Mouse (Mus musculus): ENCODE data around the gene Jarid2. TPM values are rescaled to one million over a fixed set of nuclear protein-coding genes. Genes with fewer than 3 reads are reported as not detected.

Gene Jarid2
- polyA plus RNA-seq, 1 experiment from 2014 or later, result 12.2 TPM

DNA sequence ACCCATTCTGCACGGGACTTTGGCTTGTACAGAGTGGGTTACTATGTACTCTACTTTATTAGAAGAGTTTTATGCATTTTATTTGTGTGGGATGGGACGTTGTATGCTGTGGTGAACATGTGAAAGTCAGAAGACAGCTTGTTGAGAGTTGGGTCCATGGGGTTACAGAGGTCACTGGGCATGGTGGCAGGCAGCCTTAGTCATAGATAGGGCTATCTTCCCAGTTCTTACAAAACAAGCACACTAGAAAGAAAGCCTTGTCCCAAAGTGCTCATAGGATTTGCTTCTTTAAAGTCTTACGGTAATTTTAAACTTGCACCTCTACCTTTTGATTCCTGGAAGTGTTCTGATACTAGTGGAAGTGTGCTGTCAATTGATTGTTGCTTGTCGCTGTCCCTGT lies 103.6 kb downstream of the Jarid2 start:
- H3K4me2 ChIP-seq (ENCODE audit: low read depth, low read length), result no peak overlapping the region
- H3K36me3 ChIP-seq (ENCODE audit: control insufficient read depth, insufficient read depth), result no peaks in the 10 kb centered on the region
- H3K27me3 ChIP-seq (ENCODE audit: control insufficient read depth, insufficient read depth, low read depth, low read length), result no peaks in the 10 kb centered on the region
- H3K9ac ChIP-seq (ENCODE audit: low read depth, low read length), result no peak overlapping the region
- WGBS (ENCODE audit: insufficient replicate concordance), result 79% methylated on average over 4 of the region's 4 CpGs
- no peak for ATAC-seq (ENCODE audit: low read depth)
- H3K9me3 ChIP-seq (replicated peaks; ENCODE audit: control insufficient read depth, low read length), result no peaks in the 10 kb centered on the region
- H3K4me3 ChIP-seq (ENCODE audit: low read depth, low read length), result no peak overlapping the region
- H3K27ac ChIP-seq (ENCODE audit: low read length), result no peak overlapping the region
- no peaks in the 10 kb centered on the region for H3K4me1 ChIP-seq (ENCODE audit: control insufficient read depth, low read depth, low read length)

DNA sequence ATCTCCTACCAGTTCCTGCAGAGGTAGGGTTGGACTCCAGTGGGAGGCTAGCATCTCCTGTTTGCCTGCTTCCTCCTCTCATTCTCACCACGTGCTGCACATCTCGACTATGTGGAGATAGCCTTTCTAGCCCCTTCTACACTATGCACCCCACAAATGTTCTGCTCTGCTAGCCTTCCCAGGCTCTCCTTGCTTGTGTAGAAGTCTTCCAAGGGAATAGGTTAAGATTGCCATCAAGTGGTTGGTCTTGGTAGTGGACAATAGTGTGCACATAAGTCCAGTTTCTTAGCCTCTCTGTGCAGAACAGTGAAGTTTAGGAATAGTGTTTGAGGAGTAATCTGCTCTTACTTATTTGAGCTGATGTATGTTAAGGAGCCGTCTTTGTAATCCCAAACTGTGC lies 104.1 kb downstream of the Jarid2 start:
- no peak overlapping the region for H3K9ac ChIP-seq (ENCODE audit: low read depth, low read length)
- H3K4me3 ChIP-seq (ENCODE audit: low read depth, low read length), result no peak overlapping the region
- no peak for ATAC-seq (ENCODE audit: low read depth)
- H3K4me2 ChIP-seq (ENCODE audit: low read depth, low read length), result no peak overlapping the region
- H3K27ac ChIP-seq (ENCODE audit: low read length), result no peak overlapping the region
- H3K27me3 ChIP-seq (ENCODE audit: control insufficient read depth, insufficient read depth, low read depth, low read length), result no peaks in the 10 kb centered on the region
- WGBS (ENCODE audit: insufficient replicate concordance), result 45% methylated on average over 3 of the region's 3 CpGs
- no peaks in the 10 kb centered on the region for H3K9me3 ChIP-seq (replicated peaks; ENCODE audit: control insufficient read depth, low read length)
- no peaks in the 10 kb centered on the region for H3K4me1 ChIP-seq (ENCODE audit: control insufficient read depth, low read depth, low read length)
- no peaks in the 10 kb centered on the region for H3K36me3 ChIP-seq (ENCODE audit: control insufficient read depth, insufficient read depth)

DNA sequence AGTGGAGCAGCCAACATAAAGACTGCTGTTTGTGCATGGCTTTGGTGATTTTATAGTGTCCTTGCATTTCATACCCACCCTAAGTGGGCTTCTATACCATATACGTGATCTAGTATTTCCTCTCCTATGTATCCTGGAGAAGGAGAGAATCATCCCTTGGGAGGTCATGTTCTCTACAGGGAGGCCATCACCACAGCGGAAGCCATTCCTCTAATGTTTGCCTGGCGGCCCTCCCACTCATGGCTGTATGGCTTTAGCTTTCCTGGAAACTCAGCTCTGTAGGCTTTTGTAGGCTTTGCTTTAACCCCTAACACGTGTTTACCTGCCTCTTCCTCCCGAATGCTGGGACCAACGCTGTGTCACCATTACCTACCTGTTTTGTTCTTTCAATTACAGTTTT lies 108.2 kb downstream of the Jarid2 start:
- Histone ChIP-seq H3K4me2 (ENCODE audit: low read depth, low read length) (no peak overlapping the region), H3K4me1 (ENCODE audit: control insufficient read depth, low read depth, low read length) (peaks cover 13% of the 10 kb centered on the region), H3K9ac (ENCODE audit: low read depth, low read length) (no peak overlapping the region), H3K9me3 (replicated peaks; ENCODE audit: control insufficient read depth, low read length) (no peaks in the 10 kb centered on the region), H3K4me3 (ENCODE audit: low read depth, low read length) (no peak overlapping the region), H3K27ac (ENCODE audit: low read length) (no peak overlapping the region), H3K27me3 (ENCODE audit: control insufficient read depth, insufficient read depth, low read depth, low read length) (no peaks in the 10 kb centered on the region), H3K36me3 (ENCODE audit: control insufficient read depth, insufficient read depth) (no peaks in the 10 kb centered on the region)
- 70% methylated on average over 6 of the region's 6 CpGs for WGBS (ENCODE audit: insufficient replicate concordance)
- ATAC-seq (ENCODE audit: low read depth), result no peak

DNA sequence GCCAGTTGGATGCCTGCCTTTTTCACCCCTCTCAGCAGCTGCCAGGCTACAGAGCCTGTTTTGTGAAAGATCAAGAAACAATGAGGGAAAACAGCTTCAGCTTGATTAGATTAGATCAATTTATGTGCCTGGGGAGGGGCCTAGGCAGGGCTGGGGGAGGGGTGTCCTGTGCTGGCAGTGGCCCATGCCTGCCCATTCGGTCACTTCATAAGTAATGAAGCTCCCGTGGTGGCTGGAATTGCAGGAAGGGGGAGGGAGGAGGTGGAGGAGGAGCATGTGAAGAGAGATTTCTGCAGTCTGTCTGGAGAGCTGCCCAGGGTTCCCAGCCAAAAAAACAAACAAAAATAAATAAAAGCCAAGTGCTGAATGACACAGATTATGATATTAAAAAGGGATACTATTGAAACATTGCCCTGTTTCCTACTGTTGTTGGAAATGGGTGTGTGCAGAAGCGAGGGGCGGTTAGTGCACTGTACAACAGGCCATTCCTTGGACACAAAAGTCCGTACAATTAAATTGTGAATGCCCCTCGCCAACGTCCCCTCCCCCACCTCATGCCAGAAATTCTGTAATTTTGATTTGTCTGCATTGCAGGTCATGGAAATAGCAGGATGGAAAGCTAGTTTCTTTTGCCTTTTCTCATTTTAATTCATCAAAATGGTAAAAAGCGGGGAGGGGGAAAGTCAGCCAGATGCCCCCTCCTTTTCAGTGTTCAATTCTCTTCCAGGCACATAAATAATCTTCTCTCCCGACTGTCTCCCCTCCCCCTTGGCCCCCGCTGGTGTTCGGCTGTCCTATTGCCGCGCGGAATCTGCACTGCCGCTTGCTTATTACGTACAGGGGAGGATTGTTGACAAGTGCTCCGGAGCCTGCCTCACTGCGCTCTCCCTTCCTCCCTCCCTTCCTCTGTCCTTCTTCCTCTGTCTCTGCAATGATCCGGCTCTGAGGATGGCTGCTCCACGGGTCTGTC lies 110.9 kb downstream of the Jarid2 start:
- ATAC-seq (ENCODE audit: low read depth), result peak; percentile 76
- no peak overlapping the region for H3K27ac ChIP-seq (ENCODE audit: low read length)

DNA sequence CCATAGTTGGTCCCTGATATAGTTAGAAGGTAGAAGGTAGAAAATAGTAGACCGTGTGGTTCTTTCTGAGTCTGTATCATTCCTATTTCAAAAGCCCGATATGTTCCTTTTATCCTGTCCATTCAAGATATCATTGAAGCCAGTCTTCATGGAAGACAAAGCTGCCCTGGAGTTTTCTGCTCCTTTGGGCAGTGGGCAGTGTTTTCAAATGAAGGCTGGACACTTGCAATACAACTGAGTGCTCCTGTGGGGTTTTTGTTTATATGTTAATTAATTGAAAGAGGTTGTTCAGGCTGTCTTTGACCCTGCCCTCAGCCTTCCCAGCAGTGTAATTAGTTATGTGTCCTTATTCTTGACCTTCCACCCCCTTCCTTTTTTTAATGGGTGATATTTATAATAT lies 122.2 kb downstream of the Jarid2 start:
- H3K36me3 ChIP-seq (ENCODE audit: control insufficient read depth, insufficient read depth), result no peaks in the 10 kb centered on the region
- ATAC-seq (ENCODE audit: low read depth), result no peak
- 88% methylated on average over 2 of the region's 2 CpGs for WGBS (ENCODE audit: insufficient replicate concordance)

More for the DNA sequence above, 110.9 kb downstream of the Jarid2 start:
- Histone ChIP-seq H3K4me3 (ENCODE audit: low read depth, low read length) (peak overlapping the region; percentile 50), H3K9ac (ENCODE audit: low read depth, low read length) (no peak overlapping the region), H3K4me2 (ENCODE audit: low read depth, low read length) (peak overlapping the region; percentile 57), H3K4me1 (ENCODE audit: control insufficient read depth, low read depth, low read length) (peaks cover 13% of the 10 kb centered on the region), H3K36me3 (ENCODE audit: control insufficient read depth, insufficient read depth) (no peaks in the 10 kb centered on the region), H3K27me3 (ENCODE audit: control insufficient read depth, insufficient read depth, low read depth, low read length) (no peaks in the 10 kb centered on the region), H3K9me3 (replicated peaks; ENCODE audit: control insufficient read depth, low read length) (no peaks in the 10 kb centered on the region)
- WGBS (ENCODE audit: insufficient replicate concordance), result 28% methylated on average over 20 of the region's 20 CpGs

DNA sequence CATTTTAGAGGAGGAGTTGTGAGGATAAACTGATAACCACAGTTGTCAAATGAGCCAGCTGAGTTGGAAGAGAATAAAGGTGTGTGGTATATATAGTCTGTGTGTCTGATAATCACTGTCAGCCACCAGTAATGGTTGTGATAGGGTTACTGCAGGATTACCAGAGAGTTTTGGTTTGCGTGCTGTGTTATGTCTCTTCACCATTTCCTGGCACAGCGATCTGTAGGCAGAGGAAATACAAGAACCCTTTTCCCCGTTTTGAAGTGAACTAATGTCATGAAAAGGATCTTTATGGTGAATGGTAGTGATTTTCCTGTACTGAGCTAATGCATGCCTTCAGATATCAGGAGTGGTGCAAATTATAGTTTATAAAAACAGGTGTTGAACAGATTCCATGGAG lies 122.8 kb downstream of the Jarid2 start:
- Histone ChIP-seq H3K4me3 (ENCODE audit: low read depth, low read length) (no peak overlapping the region), H3K9me3 (replicated peaks; ENCODE audit: control insufficient read depth, low read length) (no peaks in the 10 kb centered on the region), H3K4me1 (ENCODE audit: control insufficient read depth, low read depth, low read length) (no peaks in the 10 kb centered on the region; the same call in 1 of the 2 replicates), H3K27ac (ENCODE audit: low read length) (no peak overlapping the region), H3K9ac (ENCODE audit: low read depth, low read length) (no peak overlapping the region), H3K27me3 (ENCODE audit: control insufficient read depth, insufficient read depth, low read depth, low read length) (no peaks in the 10 kb centered on the region), H3K4me2 (ENCODE audit: low read depth, low read length) (no peak overlapping the region), H3K36me3 (ENCODE audit: control insufficient read depth, insufficient read depth) (no peaks in the 10 kb centered on the region)
- ATAC-seq (ENCODE audit: low read depth), result no peak
- WGBS (ENCODE audit: insufficient replicate concordance), result 57% methylated on average over 3 of the region's 3 CpGs

More for the DNA sequence above, 122.2 kb downstream of the Jarid2 start:
- H3K27ac ChIP-seq (ENCODE audit: low read length), result no peak overlapping the region
- no peak overlapping the region for H3K4me3 ChIP-seq (ENCODE audit: low read depth, low read length)
- H3K4me2 ChIP-seq (ENCODE audit: low read depth, low read length), result no peak overlapping the region
- no peaks in the 10 kb centered on the region for H3K9me3 ChIP-seq (replicated peaks; ENCODE audit: control insufficient read depth, low read length)
- H3K27me3 ChIP-seq (ENCODE audit: control insufficient read depth, insufficient read depth, low read depth, low read length), result no peaks in the 10 kb centered on the region
- no peaks in the 10 kb centered on the region; the same call in 1 of the 2 replicates for H3K4me1 ChIP-seq (ENCODE audit: control insufficient read depth, low read depth, low read length)
- no peak overlapping the region for H3K9ac ChIP-seq (ENCODE audit: low read depth, low read length)

- no peaks in the 10 kb centered on the region for H3K27me3 ChIP-seq (ENCODE audit: control insufficient read depth, insufficient read depth, low read depth, low read length)
- no peaks in the 10 kb centered on the region for H3K9me3 ChIP-seq (replicated peaks; ENCODE audit: control insufficient read depth, low read length)
- H3K27ac ChIP-seq (ENCODE audit: low read length), result no peak overlapping the region
- no peak for ATAC-seq (ENCODE audit: low read depth)
- no peak overlapping the region for H3K4me2 ChIP-seq (ENCODE audit: low read depth, low read length)
- H3K36me3 ChIP-seq (ENCODE audit: control insufficient read depth, insufficient read depth), result no peaks in the 10 kb centered on the region
- H3K4me3 ChIP-seq (ENCODE audit: low read depth, low read length), result no peak overlapping the region
- no peaks in the 10 kb centered on the region for H3K4me1 ChIP-seq (ENCODE audit: control insufficient read depth, low read depth, low read length)
- WGBS (ENCODE audit: insufficient replicate concordance), result 56% methylated on average over 2 of the region's 2 CpGs
- no peak overlapping the region for H3K9ac ChIP-seq (ENCODE audit: low read depth, low read length)
Observed at GRCm38 (mm10) chr13:44865566-44865965, 136.3 kb downstream of the Jarid2 start.

- no peak overlapping the region for H3K4me2 ChIP-seq (ENCODE audit: low read depth, low read length)
- H3K9ac ChIP-seq (ENCODE audit: low read depth, low read length), result no peak overlapping the region
- H3K4me3 ChIP-seq (ENCODE audit: low read depth, low read length), result no peak overlapping the region
- no peaks in the 10 kb centered on the region for H3K4me1 ChIP-seq (ENCODE audit: control insufficient read depth, low read depth, low read length)
- no peaks in the 10 kb centered on the region for H3K27me3 ChIP-seq (ENCODE audit: control insufficient read depth, insufficient read depth, low read depth, low read length)
- 74% methylated on average over 4 of the region's 4 CpGs for WGBS (ENCODE audit: insufficient replicate concordance)
- no peaks in the 10 kb centered on the region for H3K36me3 ChIP-seq (ENCODE audit: control insufficient read depth, insufficient read depth)
- ATAC-seq (ENCODE audit: low read depth), result no peak
- no peak overlapping the region for H3K27ac ChIP-seq (ENCODE audit: low read length)
- H3K9me3 ChIP-seq (replicated peaks; ENCODE audit: control insufficient read depth, low read length), result no peaks in the 10 kb centered on the region
Observed at GRCm38 (mm10) chr13:44868037-44868650, 138.9 kb downstream of the Jarid2 start.

Measured in liver, embryonic 16.5 days (tissue).